In genomic region chr10:42842358-42842757, GRCm38 (mm10) we compare ENCODE assay signal across 9 mouse cellular contexts. TPM values are rescaled to one million over a fixed set of nuclear protein-coding genes. Genes with fewer than 3 reads are reported as not detected.
DNase-seq lines count a peak whose midpoint lies in the region; ATAC-seq and TF ChIP-seq lines count a peak whose summit lies in the region.
"Had no signal": no experiment of that assay in that cellular context is flagged by ENCODE, and none has a peak within 500 bp of the region (broad histone marks: within the 10 kb centered on the region; RNA-seq: fewer than 3 reads in every experiment).

No protein-coding gene starts in this region.

- H3K9ac ChIP-seq in intestine, embryonic 14.5 days (ENCODE audit: low read length) = no peak overlapping the region
- H3K9ac ChIP-seq in midbrain, embryonic 16.5 days (ENCODE audit: low read depth, low read length) = no peak overlapping the region
- H3K9ac ChIP-seq: liver, embryonic 15.5 days had no signal

- peak; percentile 80 for ATAC-seq in intestine, embryonic 14.5 days (replicated peaks; ENCODE audit: low FRiP score, low TSS enrichment, low read depth)
- ATAC-seq in midbrain, embryonic 16.5 days = peak; percentile 52; the same call in 1 of the 2 replicates

- TF ChIP-seq CTCF in cortical plate, adult 2 months (IDR thresholded peaks at IDR 0.05; ENCODE audit: extremely low read depth, insufficient read depth, low read length) = peak; percentile 78

- peak; percentile 25 to 54 for DNase-seq in layer of hippocampus, adult 18-20 months (ENCODE audit: low spot score in 2 of 2)
- DNase-seq in layer of hippocampus, adult 9-11 months = no peak
- peak; percentile 63 for DNase-seq in gastrocnemius, postnatal 25 days
- DNase-seq in intestine, embryonic 14.5 days (ENCODE audit: low spot score) = peak; percentile 92
- DNase-seq in limb, embryonic 10.5 days (ENCODE audit: low spot score) = peak; percentile 91
- DNase-seq in spleen, postnatal 14 days (ENCODE audit: low spot score in 2 of 2) = peak; percentile 40 to 66

- 12% methylated on average over 9 of the region's 9 CpGs for WGBS in intestine, embryonic 14.5 days
- 10% methylated on average over 9 of the region's 9 CpGs for WGBS in limb, embryonic 10.5 days
- WGBS in midbrain, embryonic 16.5 days = 15% methylated on average over 9 of the region's 9 CpGs

- H3K4me2 ChIP-seq in intestine, embryonic 14.5 days (ENCODE audit: low read length) = no peak overlapping the region
- no peak overlapping the region for H3K4me2 ChIP-seq in midbrain, embryonic 16.5 days (ENCODE audit: low read length)
- H3K4me2 ChIP-seq: liver, embryonic 15.5 days had no signal

- H3K4me3 ChIP-seq in cortical plate, adult 2 months (ENCODE audit: insufficient read depth, low read length) = no peak overlapping the region
- H3K4me3 ChIP-seq in intestine, embryonic 14.5 days (ENCODE audit: low read depth, low read length) = no peak overlapping the region
- no peak overlapping the region for H3K4me3 ChIP-seq in limb, embryonic 10.5 days
- H3K4me3 ChIP-seq in midbrain, embryonic 16.5 days (ENCODE audit: low read depth, low read length) = no peak overlapping the region
- H3K4me3 ChIP-seq: liver, embryonic 15.5 days had no signal

- H3K36me3 ChIP-seq in intestine, embryonic 14.5 days (ENCODE audit: control insufficient read depth, insufficient read depth, low read length) = peaks cover under 1% of the 10 kb centered on the region; the same call in 1 of the 2 replicates
- peaks cover 6% of the 10 kb centered on the region for H3K36me3 ChIP-seq in limb, embryonic 10.5 days
- peaks cover 5% of the 10 kb centered on the region; the same call in 1 of the 2 replicates for H3K36me3 ChIP-seq in midbrain, embryonic 16.5 days (ENCODE audit: control insufficient read depth, insufficient read depth, low read length)
- H3K36me3 ChIP-seq: liver, embryonic 15.5 days had no signal

- H3K4me1 ChIP-seq in cortical plate, adult 2 months (ENCODE audit: control insufficient read depth, insufficient read depth, low read length) = no peaks in the 10 kb centered on the region
- no peaks in the 10 kb centered on the region for H3K4me1 ChIP-seq in intestine, embryonic 14.5 days (replicated peaks; ENCODE audit: control insufficient read depth, insufficient read depth, low read length)
- no peaks in the 10 kb centered on the region for H3K4me1 ChIP-seq in limb, embryonic 10.5 days
- H3K4me1 ChIP-seq in midbrain, embryonic 16.5 days (ENCODE audit: control insufficient read depth, insufficient read depth, low read length) = no peaks in the 10 kb centered on the region
- H3K4me1 ChIP-seq: liver, embryonic 15.5 days had no signal

- H3K27ac ChIP-seq in cortical plate, adult 2 months (ENCODE audit: insufficient read depth, low read length) = no peak overlapping the region
- no peak overlapping the region for H3K27ac ChIP-seq in intestine, embryonic 14.5 days (ENCODE audit: low read depth)
- H3K27ac ChIP-seq in limb, embryonic 10.5 days = no peak overlapping the region
- no peak overlapping the region for H3K27ac ChIP-seq in midbrain, embryonic 16.5 days (ENCODE audit: low read length)
- H3K27ac ChIP-seq: liver, embryonic 15.5 days had no signal

- TF ChIP-seq POLR2A in cortical plate, adult 2 months (IDR thresholded peaks at IDR 0.05; ENCODE audit: extremely low read depth, insufficient read depth, low read length) = no peak

- H3K9me3 ChIP-seq in intestine, embryonic 14.5 days (ENCODE audit: control insufficient read depth, low read length) = 0 out of 2 replicates have a peak, but pooled peaks cover 4% of the 10 kb centered on the region
- H3K9me3 ChIP-seq in limb, embryonic 10.5 days (replicated peaks) = no peaks in the 10 kb centered on the region
- H3K9me3 ChIP-seq in midbrain, embryonic 16.5 days (replicated peaks; ENCODE audit: control insufficient read depth, low read length, poor library complexity, severe bottlenecking) = no peaks in the 10 kb centered on the region
- H3K9me3 ChIP-seq: liver, embryonic 15.5 days had no signal

- no peaks in the 10 kb centered on the region for H3K27me3 ChIP-seq in intestine, embryonic 14.5 days (replicated peaks; ENCODE audit: control insufficient read depth, insufficient read depth, low read length)
- no peaks in the 10 kb centered on the region for H3K27me3 ChIP-seq in limb, embryonic 10.5 days (ENCODE audit: low read depth, poor library complexity, severe bottlenecking)
- H3K27me3 ChIP-seq in midbrain, embryonic 16.5 days (ENCODE audit: control insufficient read depth, insufficient read depth, low read depth, low read length) = no peaks in the 10 kb centered on the region
- H3K27me3 ChIP-seq: liver, embryonic 15.5 days had no signal

RNA-seq across cellular contexts. Expression of gene Scml4, which starts 17.8 kb away (rescaled TPM):
- total RNA-seq in layer of hippocampus, adult 18-20 months (2021) = 1 to 10 TPM; 3.3 to 4.4 TPM
- 1.2 and 1.3 TPM in 2 replicates for polyA plus RNA-seq in cortical plate, adult 2 months (2012; rRNA removed)
- 1 to 10 TPM; 1.4 TPM for total RNA-seq in gastrocnemius, postnatal 25 days (2021)
- 19.4 and 22.3 TPM in 2 replicates for polyA plus RNA-seq in intestine, embryonic 14.5 days (2014; fragmentation: Nextera tagmentation; extraction: Ambion mirVana)
- 0.13 and 0.16 TPM in 2 replicates for polyA plus RNA-seq in limb, embryonic 10.5 days (2016; fragmentation: Nextera tagmentation; extraction: Ambion mirVana)
- 19.5 and 22.0 TPM in 2 replicates for polyA plus RNA-seq in midbrain, embryonic 16.5 days (2015; fragmentation: Nextera tagmentation; extraction: Ambion mirVana)
